Mouse (Mus musculus) lung, postnatal 0 days (tissue): Measurements from ENCODE around the gene Phf7. TPM values are rescaled to one million over a fixed set of nuclear protein-coding genes. Genes with fewer than 3 reads are reported as not detected.
A peak's percentile ranks its signal among the peaks of the same experiment; 100 is the strongest.

Experiments
- ATAC-seq: fragments of 200-750 bp; cut with Nextera tagmentation; 2 replicates; pipeline ENCODE4 v1.8.0; 2017; ENCODE audit warnings: moderate library complexity
- DNase-seq: peaks from one replicate; pipeline ENCODE4 v3.0.0-alpha.2; 2016; ENCODE audit warnings: low spot score
- H3K27ac ChIP-seq: fragments of 300-500 bp; sonication (generic); 2 replicates; pipeline ENCODE4 v1.5.1; 2014; ENCODE audit warnings: antibody characterized with exemption, mild to moderate bottlenecking, low read length, mixed read lengths
- H3K27me3 ChIP-seq: fragments of 300-500 bp; sonication (generic); replicated peaks from 2 replicates; pipeline ENCODE4 v1.6.1; 2014; ENCODE audit warnings: low read length, mixed read lengths; ENCODE audit not compliant: insufficient read depth
- H3K36me3 ChIP-seq: fragments of 300-500 bp; sonication (generic); 2 replicates; pipeline ENCODE4 v1.6.1; 2014; ENCODE audit warnings: low read length, mixed read lengths; ENCODE audit not compliant: insufficient read depth
- H3K4me1 ChIP-seq: fragments of 300-500 bp; sonication (generic); 2 replicates; pipeline ENCODE4 v1.6.1; 2014; ENCODE audit warnings: antibody characterized with exemption, low read depth, low read length, mixed read lengths; ENCODE audit not compliant: insufficient read depth
- H3K4me2 ChIP-seq: fragments of 300-500 bp; sonication (generic); replicated peaks from 2 replicates; pipeline ENCODE4 v1.6.1; 2014; ENCODE audit warnings: low read depth, mild to moderate bottlenecking, low read length, moderate library complexity, mixed read lengths
- H3K4me3 ChIP-seq: fragments of 300-500 bp; sonication (generic); 2 replicates; pipeline ENCODE4 v1.5.1; 2014; ENCODE audit warnings: low read depth, low read length
- H3K9ac ChIP-seq: fragments of 300-500 bp; sonication (generic); replicated peaks from 2 replicates; pipeline ENCODE4 v1.6.1; 2014; ENCODE audit warnings: low read depth, mild to moderate bottlenecking
- H3K9me3 ChIP-seq: fragments of 300-500 bp; sonication (generic); 2 replicates; pipeline ENCODE4 v1.6.1; 2016; ENCODE audit warnings: low read length, mixed read lengths
- CTCF ChIP-seq: IDR thresholded peaks from 2 replicates; pipeline ENCODE4 v1.5.1; 2016; ENCODE audit warnings: antibody characterized with exemption, mild to moderate bottlenecking
- EP300 ChIP-seq: IDR thresholded peaks from 2 replicates; pipeline ENCODE4 v1.6.1; 2016; ENCODE audit warnings: antibody characterized with exemption, mild to moderate bottlenecking, control low read depth
- WGBS: fragments of 180-500 bp; shearing (Covaris S2); extraction: QIAGEN DNeasy Blood & Tissue Kit; methylation state at CpG from one replicate; pipeline ENCODE4 v1.1.7; 2014; 5-methylcytosine and 5-hydroxymethylcytosine counted together
- polyA plus RNA-seq: library from polyadenylated mRNA; unstranded; fragments of >200 nt; fragmentation: Nextera tagmentation; extraction: Ambion mirVana; gene quantifications from 2 replicates; pipeline ENCODE4 v1.2.1, GENCODE M21; 2015

The Phf7 gene
- polyA plus RNA-seq, 1 experiment from 2014 or later, result 18.8 TPM

DNA sequence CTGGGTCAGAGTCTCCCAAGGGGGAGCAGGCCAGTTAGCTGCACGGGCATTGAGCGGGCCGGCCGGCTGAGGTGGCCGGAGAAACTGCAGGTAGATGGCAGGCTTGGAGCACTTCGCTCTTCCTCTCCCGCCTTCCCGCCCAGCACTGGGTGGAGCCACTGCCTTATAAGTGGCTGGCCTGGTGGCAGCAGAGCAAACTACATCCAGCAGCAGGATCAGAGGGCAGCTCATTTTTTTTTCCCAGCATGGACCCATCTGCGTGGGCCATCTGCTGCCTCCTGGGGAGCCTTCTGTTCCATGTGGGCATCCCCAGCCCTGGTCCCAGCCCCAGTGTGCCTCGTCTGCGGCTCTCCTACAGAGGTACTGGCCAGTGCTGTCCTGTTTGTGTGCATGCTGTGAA lies 33.5 kb downstream of the Phf7 start, which contains the start of gene Sema3g:
Sema3g (plus strand) TSS at position 195 of the 400 bp plus-strand sequence.
- H3K4me1 ChIP-seq, result no peaks in the 10 kb centered on the region; the same call in 1 of the 2 replicates
- TF ChIP-seq EP300, result no peak
- TF ChIP-seq CTCF, result peak; percentile 95
- no peaks in the 10 kb centered on the region for H3K27me3 ChIP-seq
- H3K9ac ChIP-seq, result peak within 1 kb of the TSS; percentile 20; the same call in 1 of the 2 replicates
- WGBS, result 5% methylated on average over 11 of the region's 11 CpGs
- no peak within 1 kb of the TSS for H3K27ac ChIP-seq
- H3K4me3 ChIP-seq, result peak within 1 kb of the TSS; percentile 12
- ATAC-seq, result peak; percentile 89
- H3K9me3 ChIP-seq, result no peaks in the 10 kb centered on the region
- DNase-seq, result peak; percentile 93
- H3K4me2 ChIP-seq, result peak within 1 kb of the TSS; percentile 28
- H3K36me3 ChIP-seq, result no peaks in the 10 kb centered on the region

DNA sequence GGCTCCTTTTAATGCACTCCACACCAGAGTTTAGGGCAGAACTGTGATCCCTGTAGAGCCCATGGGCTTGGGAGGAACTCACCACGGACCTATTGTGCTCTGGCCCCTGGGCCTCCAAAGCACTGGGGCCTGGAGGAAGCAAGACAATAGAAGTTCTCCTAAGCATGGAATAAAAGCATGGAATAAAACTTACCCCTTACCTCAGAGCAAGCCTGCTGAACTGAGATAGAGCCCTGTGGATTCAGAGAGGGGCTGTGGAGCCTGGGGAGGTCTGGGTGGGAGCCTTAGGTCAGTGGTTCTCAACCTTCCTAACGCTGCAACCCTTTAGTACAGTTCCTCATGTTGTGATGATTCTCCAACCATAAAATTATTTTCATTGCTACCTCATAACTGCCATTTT lies 34.3 kb downstream of the Phf7 start, which contains the start of gene Nisch:
Nisch (minus strand) TSS at position 101 of the 400 bp plus-strand sequence.
- DNase-seq (no peak), ATAC-seq (no peak)
- peak within 1 kb of the TSS; percentile 20; the same call in 1 of the 2 replicates for H3K9ac ChIP-seq
- H3K27ac ChIP-seq, result peak within 1 kb of the TSS; percentile 33; the same call in 1 of the 2 replicates
- no peaks in the 10 kb centered on the region for H3K36me3 ChIP-seq
- 49% methylated on average over 2 of the region's 2 CpGs for WGBS
- TF ChIP-seq EP300 (no peak), CTCF (no peak)
- H3K4me2 ChIP-seq, result peak within 1 kb of the TSS; percentile 23
- H3K4me1 ChIP-seq, result no peaks in the 10 kb centered on the region; the same call in 1 of the 2 replicates
- no peaks in the 10 kb centered on the region for H3K9me3 ChIP-seq
- no peaks in the 10 kb centered on the region for H3K27me3 ChIP-seq
- H3K4me3 ChIP-seq, result peak within 1 kb of the TSS; percentile 12

DNA sequence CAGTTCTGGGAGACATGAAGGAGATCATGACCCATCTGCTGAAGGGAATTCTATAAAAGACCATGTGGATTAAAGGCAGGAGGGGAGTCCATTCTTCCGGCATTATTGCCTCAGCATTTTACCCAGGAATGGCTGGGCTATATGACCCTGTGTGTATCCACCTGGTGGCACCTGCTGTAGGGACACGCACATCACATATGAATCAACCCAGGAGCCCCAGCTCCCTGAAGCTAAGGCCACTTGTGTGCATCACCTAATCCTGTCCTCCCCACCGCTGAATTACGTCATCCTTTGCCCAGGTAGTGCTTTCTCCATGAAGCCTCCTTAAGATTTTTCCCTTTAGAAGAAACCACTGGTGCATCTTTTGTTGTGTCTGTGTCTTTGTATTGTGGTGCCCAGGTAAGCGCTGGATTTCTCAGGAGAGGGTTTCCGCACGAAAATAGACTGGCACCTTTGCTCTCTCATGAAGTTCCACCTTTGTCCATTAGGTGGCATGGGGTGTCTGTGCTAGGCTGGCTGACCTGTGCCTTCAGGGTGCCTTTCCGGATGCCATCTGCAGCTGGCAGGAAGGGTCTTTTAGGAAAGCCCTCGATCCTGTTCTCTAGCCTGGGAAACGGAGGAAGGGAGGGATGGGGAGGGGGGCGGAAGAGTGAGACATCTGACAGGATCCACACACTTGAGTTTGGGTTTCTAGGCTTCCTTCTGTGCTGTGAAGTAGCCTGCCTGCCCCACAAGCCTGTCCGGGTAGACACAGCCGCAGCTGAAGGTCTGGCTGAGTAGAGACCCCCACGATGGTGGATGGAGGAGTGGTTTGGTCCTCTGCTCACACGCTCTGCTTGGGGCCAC lies 35.7 kb downstream of the Phf7 start:
- WGBS, result 26% methylated on average over 15 of the region's 15 CpGs

DNA sequence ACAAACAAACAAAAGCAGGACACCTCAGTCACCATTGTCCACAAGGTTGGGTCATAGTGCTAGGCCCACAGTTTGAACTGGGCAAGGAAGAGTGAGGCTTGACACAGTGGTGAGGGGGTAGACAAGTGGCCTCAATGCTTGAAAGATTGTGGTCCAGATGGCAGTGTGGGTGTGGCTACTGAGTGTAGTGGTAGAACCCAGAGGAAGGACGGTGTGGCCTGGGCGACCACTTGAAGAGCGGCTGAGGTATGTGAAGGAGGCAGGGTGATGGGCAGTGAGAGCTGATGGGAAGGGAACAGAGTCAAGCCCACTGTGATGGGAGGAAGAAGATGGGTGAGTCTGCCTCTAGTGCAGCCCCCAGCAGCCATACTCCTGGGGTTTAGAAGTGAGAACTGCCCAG lies 36.4 kb downstream of the Phf7 start:
- no peak for DNase-seq
- TF ChIP-seq EP300 (no peak), CTCF (no peak)
- H3K9ac ChIP-seq, result no peak overlapping the region
- H3K36me3 ChIP-seq, result no peaks in the 10 kb centered on the region
- no peak overlapping the region for H3K4me3 ChIP-seq
- no peak overlapping the region for H3K27ac ChIP-seq
- no peaks in the 10 kb centered on the region; the same call in 1 of the 2 replicates for H3K4me1 ChIP-seq
- WGBS, result 56% methylated on average over 3 of the region's 3 CpGs
- H3K27me3 ChIP-seq, result no peaks in the 10 kb centered on the region
- H3K4me2 ChIP-seq, result no peak overlapping the region
- ATAC-seq, result no peak
- H3K9me3 ChIP-seq, result no peaks in the 10 kb centered on the region

More for the DNA sequence above, 35.7 kb downstream of the Phf7 start:
- Histone ChIP-seq H3K27me3 (no peaks in the 10 kb centered on the region), H3K4me1 (no peaks in the 10 kb centered on the region; the same call in 1 of the 2 replicates), H3K9ac (no peak overlapping the region), H3K4me3 (no peak overlapping the region), H3K9me3 (no peaks in the 10 kb centered on the region), H3K36me3 (no peaks in the 10 kb centered on the region), H3K4me2 (no peak overlapping the region), H3K27ac (peak overlapping the region; percentile 33; the same call in 1 of the 2 replicates)
- peak; percentile 75 for DNase-seq
- ATAC-seq, result peak; percentile 59
- TF ChIP-seq EP300 (no peak), CTCF (peak; percentile 97)

DNA sequence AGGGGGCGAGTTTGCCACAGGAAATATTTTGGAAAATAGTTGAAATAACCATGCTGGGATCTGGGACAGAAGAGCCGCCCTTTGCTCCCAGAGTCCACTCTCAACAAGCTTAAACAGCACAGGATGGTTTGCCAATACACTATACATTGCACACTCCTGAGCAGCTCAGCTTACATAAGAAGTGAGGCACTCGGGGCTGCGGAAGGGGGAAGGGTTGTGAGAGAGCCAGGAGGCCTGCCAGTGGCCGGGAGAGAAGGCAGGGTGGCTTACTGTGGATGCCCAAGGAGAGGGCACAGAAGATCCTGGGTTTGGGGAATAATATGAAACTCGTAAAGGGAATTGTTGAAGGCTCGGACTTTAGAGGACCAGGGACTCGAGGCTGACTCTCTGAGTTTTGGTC lies 37.2 kb downstream of the Phf7 start:
- H3K27ac ChIP-seq, result no peak overlapping the region
- H3K36me3 ChIP-seq, result no peaks in the 10 kb centered on the region
- DNase-seq (no peak), ATAC-seq (no peak)
- 53% methylated on average over 8 of the region's 8 CpGs for WGBS
- TF ChIP-seq EP300 (no peak), CTCF (no peak)
- H3K27me3 ChIP-seq, result no peaks in the 10 kb centered on the region
- H3K4me2 ChIP-seq, result no peak overlapping the region
- H3K9ac ChIP-seq, result no peak overlapping the region
- H3K4me1 ChIP-seq, result no peaks in the 10 kb centered on the region; the same call in 1 of the 2 replicates
- H3K9me3 ChIP-seq, result no peaks in the 10 kb centered on the region
- H3K4me3 ChIP-seq, result no peak overlapping the region

DNA sequence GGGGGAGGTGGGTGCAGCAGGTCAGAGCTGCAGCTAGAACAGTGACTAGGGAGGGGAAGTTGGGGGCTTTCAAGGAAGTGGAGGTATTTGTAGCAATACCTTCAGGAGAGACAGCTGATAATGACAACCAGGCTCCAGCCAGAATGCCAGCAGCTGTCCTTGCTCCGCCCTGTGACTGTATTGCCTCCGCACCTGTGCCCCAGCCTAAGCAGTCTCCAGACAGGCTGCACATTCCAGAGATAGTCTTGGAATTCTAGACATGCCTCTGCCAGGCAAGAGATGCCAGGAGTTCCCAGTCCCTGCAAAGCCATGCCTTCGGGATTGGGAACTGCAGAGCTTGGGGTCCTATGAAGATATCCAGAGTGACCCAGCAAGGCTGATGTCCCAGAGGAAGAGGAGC lies 38.6 kb downstream of the Phf7 start:
- Histone ChIP-seq H3K4me1 (no peaks in the 10 kb centered on the region; the same call in 1 of the 2 replicates), H3K36me3 (no peaks in the 10 kb centered on the region), H3K9me3 (no peaks in the 10 kb centered on the region), H3K4me3 (no peak overlapping the region), H3K4me2 (no peak overlapping the region), H3K9ac (no peak overlapping the region), H3K27ac (no peak overlapping the region; the same call in 1 of the 2 replicates), H3K27me3 (no peaks in the 10 kb centered on the region)
- WGBS, result 63% methylated on average over 3 of the region's 3 CpGs
- TF ChIP-seq CTCF, result no peak
- TF ChIP-seq EP300, result peak; percentile 68
- DNase-seq, result no peak
- peak; percentile 63 for ATAC-seq
